8 mouse cellular contexts compared by ENCODE assay signal in the genomic region with DNA sequence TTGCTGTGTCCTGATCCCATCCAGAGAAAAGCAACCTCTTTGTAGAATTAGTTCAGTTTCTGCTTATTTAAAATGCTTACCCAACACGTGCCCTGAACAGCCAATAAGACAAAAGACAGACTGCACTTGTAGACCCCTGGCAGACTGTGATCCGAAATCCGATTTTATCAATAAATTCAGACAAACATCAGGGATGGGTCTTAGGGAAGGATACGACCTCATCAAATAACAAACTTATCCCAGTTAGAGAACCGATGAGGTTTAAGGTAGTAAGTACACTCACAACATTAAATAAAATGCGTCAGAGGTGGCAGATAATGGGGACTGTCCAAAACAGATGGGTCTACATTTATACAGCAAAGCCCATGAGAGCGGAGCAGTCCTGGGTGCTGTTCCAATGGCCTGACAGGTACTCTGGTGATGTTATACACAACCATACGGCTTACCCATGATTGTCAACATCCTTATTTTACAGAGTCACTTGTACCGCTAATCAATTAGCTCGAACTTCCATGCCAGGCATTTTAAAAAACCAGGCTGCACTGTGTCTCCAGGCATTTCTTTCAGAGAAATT. TPM values are rescaled to one million over a fixed set of nuclear protein-coding genes. Genes with fewer than 3 reads are reported as not detected.
DNase-seq lines count a peak whose midpoint lies in the region; ATAC-seq and TF ChIP-seq lines count a peak whose summit lies in the region.

No protein-coding gene starts in this region.

- peak; percentile 41 for ATAC-seq in forebrain, embryonic 12.5 days (ENCODE audit: low FRiP score)
- ATAC-seq in limb, embryonic 13.5 days (ENCODE audit: low FRiP score, low read depth) = peak; percentile 17
- ATAC-seq in neural tube, embryonic 14.5 days (ENCODE audit: low read depth) = peak; percentile 35

- H3K4me1 ChIP-seq in E14TG2a.4 (replicated peaks; ENCODE audit: low read depth, low read length) = peaks cover 64% of the 10 kb centered on the region
- peaks cover 24% of the 10 kb centered on the region for H3K4me1 ChIP-seq in forebrain, embryonic 12.5 days
- H3K4me1 ChIP-seq in limb, embryonic 13.5 days = peaks cover 25% of the 10 kb centered on the region
- peaks cover 16% of the 10 kb centered on the region for H3K4me1 ChIP-seq in neural tube, embryonic 14.5 days (ENCODE audit: control insufficient read depth, insufficient read depth, low read length)

- H3K27ac ChIP-seq in forebrain, embryonic 12.5 days = peak overlapping the region; percentile 80
- H3K27ac ChIP-seq in limb, embryonic 13.5 days = peak overlapping the region; percentile 84
- H3K27ac ChIP-seq in neural tube, embryonic 14.5 days (ENCODE audit: low read depth, low read length) = peak overlapping the region; percentile 49

- H3K4me2 ChIP-seq in forebrain, embryonic 12.5 days = peak overlapping the region; percentile 54
- peak overlapping the region; percentile 59 for H3K4me2 ChIP-seq in limb, embryonic 13.5 days (replicated peaks)
- peak overlapping the region; percentile 66 for H3K4me2 ChIP-seq in neural tube, embryonic 14.5 days (ENCODE audit: low read depth, low read length)

- no peak for TF ChIP-seq CTCF in E14TG2a.4 (conservative IDR thresholded peaks at IDR 0.05; ENCODE audit: low read length)

- H3K27me3 ChIP-seq in E14TG2a.4 (ENCODE audit: insufficient read depth, low read length) = no peaks in the 10 kb centered on the region
- H3K27me3 ChIP-seq in forebrain, embryonic 12.5 days = no peaks in the 10 kb centered on the region
- H3K27me3 ChIP-seq in limb, embryonic 13.5 days = no peaks in the 10 kb centered on the region
- H3K27me3 ChIP-seq in neural tube, embryonic 14.5 days (ENCODE audit: control insufficient read depth, insufficient read depth, low read length) = no peaks in the 10 kb centered on the region

- peaks cover 46% of the 10 kb centered on the region for H3K36me3 ChIP-seq in E14TG2a.4 (ENCODE audit: insufficient read depth, low read length)
- H3K36me3 ChIP-seq in forebrain, embryonic 12.5 days (replicated peaks) = peaks cover 44% of the 10 kb centered on the region
- peaks cover 43% of the 10 kb centered on the region for H3K36me3 ChIP-seq in limb, embryonic 13.5 days
- H3K36me3 ChIP-seq in neural tube, embryonic 14.5 days (ENCODE audit: control insufficient read depth, insufficient read depth, low read length) = peaks cover 17% of the 10 kb centered on the region

- H3K9me3 ChIP-seq in E14TG2a.4 (ENCODE audit: low read length) = peaks cover 58% of the 10 kb centered on the region
- peaks cover 3% of the 10 kb centered on the region; the same call in 1 of the 2 replicates for H3K9me3 ChIP-seq in forebrain, embryonic 12.5 days
- H3K9me3 ChIP-seq in limb, embryonic 13.5 days = peaks cover 3% of the 10 kb centered on the region; the same call in 1 of the 2 replicates
- H3K9me3 ChIP-seq in neural tube, embryonic 14.5 days (ENCODE audit: control insufficient read depth, low read length) = no peaks in the 10 kb centered on the region

- 32% methylated on average over 10 of the region's 10 CpGs for WGBS in forebrain, embryonic 12.5 days
- WGBS in limb, embryonic 13.5 days = 29% methylated on average over 10 of the region's 10 CpGs
- 30% methylated on average over 10 of the region's 10 CpGs for WGBS in neural tube, embryonic 14.5 days

- H3K4me3 ChIP-seq in E14TG2a.4 (replicated peaks; ENCODE audit: low read length) = peak overlapping the region; percentile 89
- peak overlapping the region; percentile 48 for H3K4me3 ChIP-seq in forebrain, embryonic 12.5 days (replicated peaks)
- H3K4me3 ChIP-seq in limb, embryonic 13.5 days = peak overlapping the region; percentile 49
- H3K4me3 ChIP-seq in neural tube, embryonic 14.5 days (ENCODE audit: low read depth, low read length) = peak overlapping the region; percentile 52

- peak overlapping the region; percentile 63 for H3K9ac ChIP-seq in forebrain, embryonic 12.5 days
- peak overlapping the region; percentile 78 for H3K9ac ChIP-seq in limb, embryonic 13.5 days
- H3K9ac ChIP-seq in neural tube, embryonic 14.5 days (replicated peaks; ENCODE audit: low read depth, low read length) = peak overlapping the region; percentile 63

- DNase-seq in gastrocnemius, postnatal 25 days = peak; percentile 14
- DNase-seq in gastrocnemius, adult 18-20 months (ENCODE audit: low spot score) = no peak
- no peak for DNase-seq in layer of hippocampus, postnatal 36 days
- no peak for DNase-seq in gastrocnemius, postnatal 10 days

RNA-seq across cellular contexts. Expression of gene Hjurp, which starts 0.8 kb away (rescaled TPM):
- 1 to 10 TPM; 7.8 to 8.7 TPM for total RNA-seq in gastrocnemius, postnatal 25 days (2021)
- 1 to 10 TPM; 5.4 to 5.8 TPM for total RNA-seq in gastrocnemius, adult 18-20 months (2021)
- 209 and 210 TPM in 2 replicates for polyA plus RNA-seq in forebrain, embryonic 12.5 days (2016; fragmentation: Nextera tagmentation; extraction: Ambion mirVana)
- polyA plus RNA-seq in limb, embryonic 13.5 days (2015; fragmentation: Nextera tagmentation; extraction: Ambion mirVana) = 190 and 205 TPM in 2 replicates
- 55.8 and 71.7 TPM in 2 replicates for polyA plus RNA-seq in neural tube, embryonic 14.5 days (2014; fragmentation: Nextera tagmentation; extraction: Ambion mirVana)
- total RNA-seq in layer of hippocampus, postnatal 36 days (2021) = 10 to 100 TPM; 30.7 to 36.6 TPM
- total RNA-seq in gastrocnemius, postnatal 10 days (2021) = 10 to 100 TPM; 29.0 to 47.9 TPM

RNA-seq across cellular contexts. Expression of gene Trpm8, which starts 0.8 kb away (rescaled TPM):
- not detected for total RNA-seq in gastrocnemius, postnatal 25 days (2021)
- total RNA-seq in gastrocnemius, adult 18-20 months (2021) = not detected
- polyA plus RNA-seq in forebrain, embryonic 12.5 days (2016; fragmentation: Nextera tagmentation; extraction: Ambion mirVana) = not detected in 2 replicates
- polyA plus RNA-seq in limb, embryonic 13.5 days (2015; fragmentation: Nextera tagmentation; extraction: Ambion mirVana) = not detected in 2 replicates
- 0.07 TPM in 1 of 2 replicates, not detected in the other for polyA plus RNA-seq in neural tube, embryonic 14.5 days (2014; fragmentation: Nextera tagmentation; extraction: Ambion mirVana)
- under 1 TPM in 1 of 2 experiments, not detected in 1; 0.15 TPM for total RNA-seq in layer of hippocampus, postnatal 36 days (2021)
- not detected for total RNA-seq in gastrocnemius, postnatal 10 days (2021)

RNA-seq across cellular contexts. Expression of gene Mroh2a, which starts 49.8 kb away (rescaled TPM):
- total RNA-seq in gastrocnemius, postnatal 25 days (2021) = not detected
- not detected for total RNA-seq in gastrocnemius, adult 18-20 months (2021)
- 1.4 and 1.7 TPM in 2 replicates for polyA plus RNA-seq in forebrain, embryonic 12.5 days (2016; fragmentation: Nextera tagmentation; extraction: Ambion mirVana)
- 1.0 and 1.3 TPM in 2 replicates for polyA plus RNA-seq in limb, embryonic 13.5 days (2015; fragmentation: Nextera tagmentation; extraction: Ambion mirVana)
- polyA plus RNA-seq in neural tube, embryonic 14.5 days (2014; fragmentation: Nextera tagmentation; extraction: Ambion mirVana) = 0.71 and 0.95 TPM in 2 replicates
- under 1 TPM in 1 of 2 experiments, not detected in 1; 0.05 TPM for total RNA-seq in layer of hippocampus, postnatal 36 days (2021)
- under 1 TPM in 1 of 2 experiments, not detected in 1; 0.34 TPM for total RNA-seq in gastrocnemius, postnatal 10 days (2021)
